Mouse (Mus musculus) hindbrain, embryonic 16.5 days (tissue): ENCODE data around the gene Gm9780. TPM values are rescaled to one million over a fixed set of nuclear protein-coding genes. Genes with fewer than 3 reads are reported as not detected.
"Not testable (repeated sequence)": the region's sequence is repeated elsewhere in the genome, so short reads cannot be mapped to it uniquely, and the experiment has no call there.

Experiments
- ATAC-seq: fragments of 200-750 bp; cut with Nextera tagmentation; 2 replicates; pipeline ENCODE4 v1.8.0; 2017; ENCODE audit warnings: moderate TSS enrichment, moderate library complexity
- H3K27ac ChIP-seq: fragments of 300-500 bp; sonication (generic); 2 replicates; pipeline ENCODE4 v1.5.1; 2014; ENCODE audit warnings: low read depth, mild to moderate bottlenecking, control low read depth, low read length, moderate library complexity
- H3K27me3 ChIP-seq: fragments of 300-500 bp; sonication (generic); replicated peaks from 2 replicates; pipeline ENCODE4 v1.6.1; 2014; ENCODE audit warnings: low read length; ENCODE audit not compliant: control insufficient read depth, insufficient read depth
- H3K36me3 ChIP-seq: fragments of 300-500 bp; sonication (generic); 2 replicates; pipeline ENCODE4 v1.6.1; 2014; ENCODE audit warnings: mild to moderate bottlenecking, low read length, moderate library complexity, mixed read lengths; ENCODE audit not compliant: control insufficient read depth, insufficient read depth
- H3K4me1 ChIP-seq: fragments of 300-500 bp; sonication (generic); 2 replicates; pipeline ENCODE4 v1.6.1; 2014; ENCODE audit warnings: low read depth, low read length; ENCODE audit not compliant: control insufficient read depth, insufficient read depth
- H3K4me2 ChIP-seq: fragments of 300-500 bp; sonication (generic); 2 replicates; pipeline ENCODE4 v1.6.1; 2014; ENCODE audit warnings: mild to moderate bottlenecking, low read length, control low read depth, moderate library complexity
- H3K4me3 ChIP-seq: fragments of 300-500 bp; sonication (generic); 2 replicates; pipeline ENCODE4 v1.5.1; 2014; ENCODE audit warnings: mild to moderate bottlenecking, low read length, control low read depth, moderate library complexity
- H3K9ac ChIP-seq: fragments of 300-500 bp; sonication (generic); 2 replicates; pipeline ENCODE4 v1.6.1; 2014; ENCODE audit warnings: low read depth, mild to moderate bottlenecking, control low read depth, low read length, moderate library complexity
- H3K9me3 ChIP-seq: fragments of 300-500 bp; sonication (generic); 2 replicates; pipeline ENCODE4 v1.6.1; 2014; ENCODE audit warnings: mild to moderate bottlenecking, low read length, moderate library complexity; ENCODE audit not compliant: control insufficient read depth
- WGBS: fragments of 180-500 bp; shearing (Covaris S2); extraction: QIAGEN DNeasy Blood & Tissue Kit; methylation state at CpG from one replicate; pipeline ENCODE4 v1.1.7; 2014; 5-methylcytosine and 5-hydroxymethylcytosine counted together
- polyA plus RNA-seq: library from polyadenylated mRNA; unstranded; fragments of >200 nt; fragmentation: Nextera tagmentation; extraction: Ambion mirVana; gene quantifications from 2 replicates; pipeline ENCODE4 v1.2.1, GENCODE M21; 2015

The Gm9780 gene
- polyA plus RNA-seq, 1 experiment from 2014 or later: 8.6 TPM

GRCm38 (mm10) chr14:26047026-26047425 is 4.5 kb upstream of the Gm9780 start:
- H3K36me3 ChIP-seq, H3K27me3 ChIP-seq, H3K4me2 ChIP-seq, H3K27ac ChIP-seq, H3K9me3 ChIP-seq, H3K4me3 ChIP-seq, H3K9ac ChIP-seq, ATAC-seq, H3K4me1 ChIP-seq: not testable (repeated sequence)
- WGBS: no CpG with 5 or more reads among the region's 8 CpGs

- H3K36me3 ChIP-seq, H3K27ac ChIP-seq, ATAC-seq, H3K27me3 ChIP-seq, H3K4me3 ChIP-seq, H3K4me2 ChIP-seq, H3K9ac ChIP-seq, H3K4me1 ChIP-seq, H3K9me3 ChIP-seq: not testable (repeated sequence)
- WGBS: no CpG with 5 or more reads among the region's 5 CpGs
Measured at GRCm38 (mm10) chr14:26045007-26045406, 2.5 kb upstream of the Gm9780 start.

DNA sequence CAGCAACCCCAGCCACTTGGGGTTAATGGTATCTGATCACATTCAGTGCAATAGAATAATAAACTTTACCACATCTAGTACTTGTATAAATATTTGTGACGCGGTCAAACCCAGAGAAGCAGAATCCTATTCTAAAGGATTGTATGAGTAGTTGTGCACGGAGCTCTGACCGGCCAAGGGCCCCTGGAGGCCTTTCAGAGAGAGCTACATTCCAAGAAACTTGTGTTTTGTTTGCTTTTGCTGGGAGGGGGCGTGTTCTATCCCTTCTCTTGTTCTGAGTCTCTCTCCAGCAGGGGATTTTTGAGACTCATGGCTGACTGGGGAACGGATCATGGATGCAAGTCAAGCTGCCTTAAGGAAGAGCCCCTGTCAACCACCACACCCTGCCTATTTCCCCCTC is 7.1 kb downstream of the Gm9780 start:
- ATAC-seq, H3K27ac ChIP-seq, H3K36me3 ChIP-seq, H3K4me3 ChIP-seq, H3K27me3 ChIP-seq, H3K4me2 ChIP-seq, H3K9me3 ChIP-seq, H3K9ac ChIP-seq, H3K4me1 ChIP-seq: not testable (repeated sequence)
- WGBS: no CpG with 5 or more reads among the region's 6 CpGs

GRCm38 (mm10) chr14:26034364-26034763 is 8.1 kb downstream of the Gm9780 start:
- ATAC-seq, H3K9me3 ChIP-seq, H3K9ac ChIP-seq, H3K4me1 ChIP-seq, H3K4me2 ChIP-seq, H3K27me3 ChIP-seq, H3K36me3 ChIP-seq, H3K27ac ChIP-seq, H3K4me3 ChIP-seq: not testable (repeated sequence)
- WGBS: no CpG with 5 or more reads among the region's 3 CpGs

- not testable (repeated sequence) for H3K9me3 ChIP-seq, H3K4me1 ChIP-seq, H3K4me2 ChIP-seq, H3K9ac ChIP-seq, H3K27me3 ChIP-seq, ATAC-seq, H3K27ac ChIP-seq, H3K4me3 ChIP-seq, H3K36me3 ChIP-seq
- WGBS: no CpG with 5 or more reads among the region's 12 CpGs
Measured at GRCm38 (mm10) chr14:26025653-26026052, 16.9 kb downstream of the Gm9780 start.

DNA sequence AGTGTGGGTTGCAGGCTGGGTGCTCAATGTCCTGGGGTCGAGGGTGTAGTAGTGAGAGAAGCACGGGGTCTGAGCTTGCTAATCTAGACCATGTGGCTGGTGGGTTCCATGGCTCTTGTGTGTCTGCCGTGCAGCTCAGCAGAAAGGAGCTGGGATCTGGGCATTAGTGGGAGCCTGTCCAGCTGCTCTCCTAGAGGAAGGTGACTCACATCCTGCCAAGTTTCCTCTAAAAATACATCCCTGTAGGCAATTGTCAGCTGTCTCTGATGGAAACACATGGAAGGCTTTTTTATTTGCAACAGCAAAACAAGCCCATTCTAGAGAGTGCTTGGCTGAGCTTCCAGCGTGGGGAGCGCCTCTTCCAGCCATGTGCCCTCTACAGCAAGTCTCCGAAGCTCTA is 19.7 kb downstream of the Gm9780 start:
- not testable (repeated sequence) for H3K4me2 ChIP-seq, H3K27ac ChIP-seq, H3K27me3 ChIP-seq, H3K9ac ChIP-seq, H3K9me3 ChIP-seq, H3K36me3 ChIP-seq, ATAC-seq, H3K4me3 ChIP-seq, H3K4me1 ChIP-seq
- no CpG with 5 or more reads among the region's 6 CpGs for WGBS

- not testable (repeated sequence) for H3K4me2 ChIP-seq, H3K4me3 ChIP-seq, H3K4me1 ChIP-seq, H3K27me3 ChIP-seq, ATAC-seq, H3K9ac ChIP-seq, H3K9me3 ChIP-seq, H3K27ac ChIP-seq, H3K36me3 ChIP-seq
- no CpG with 5 or more reads among the region's 9 CpGs for WGBS
Measured at GRCm38 (mm10) chr14:26021555-26021954, 21.0 kb downstream of the Gm9780 start.

GRCm38 (mm10) chr14:26016414-26016813 is 26.1 kb downstream of the Gm9780 start:
- not testable (repeated sequence) for H3K9ac ChIP-seq, H3K36me3 ChIP-seq, H3K4me2 ChIP-seq, ATAC-seq, H3K27me3 ChIP-seq, H3K9me3 ChIP-seq, H3K4me1 ChIP-seq, H3K27ac ChIP-seq, H3K4me3 ChIP-seq
- WGBS: no CpG with 5 or more reads among the region's 7 CpGs

DNA sequence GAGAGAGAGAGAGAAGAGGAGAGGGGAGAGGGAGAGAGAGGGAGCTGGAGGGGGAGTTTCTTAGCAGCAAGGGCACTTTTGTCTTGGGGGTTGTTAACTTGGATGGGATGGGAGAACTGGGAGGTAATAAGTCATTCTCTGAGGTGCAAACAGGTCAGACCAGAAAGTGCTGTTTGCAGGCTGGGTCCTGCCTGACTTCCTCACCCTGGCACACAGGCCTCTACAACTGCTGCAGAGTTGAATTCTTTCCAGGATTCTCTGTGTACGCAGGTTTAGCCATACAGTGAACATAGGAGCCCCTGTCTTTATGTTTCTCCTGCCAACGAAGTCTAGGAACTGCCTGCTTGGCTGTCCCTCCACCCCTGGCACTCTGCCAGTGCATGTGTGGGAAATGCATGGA is 35.0 kb downstream of the Gm9780 start:
- not testable (repeated sequence) for H3K4me2 ChIP-seq, H3K4me1 ChIP-seq, ATAC-seq, H3K9me3 ChIP-seq, H3K9ac ChIP-seq, H3K4me3 ChIP-seq, H3K36me3 ChIP-seq, H3K27me3 ChIP-seq, H3K27ac ChIP-seq
- WGBS: no CpG with 5 or more reads among the region's 2 CpGs

DNA sequence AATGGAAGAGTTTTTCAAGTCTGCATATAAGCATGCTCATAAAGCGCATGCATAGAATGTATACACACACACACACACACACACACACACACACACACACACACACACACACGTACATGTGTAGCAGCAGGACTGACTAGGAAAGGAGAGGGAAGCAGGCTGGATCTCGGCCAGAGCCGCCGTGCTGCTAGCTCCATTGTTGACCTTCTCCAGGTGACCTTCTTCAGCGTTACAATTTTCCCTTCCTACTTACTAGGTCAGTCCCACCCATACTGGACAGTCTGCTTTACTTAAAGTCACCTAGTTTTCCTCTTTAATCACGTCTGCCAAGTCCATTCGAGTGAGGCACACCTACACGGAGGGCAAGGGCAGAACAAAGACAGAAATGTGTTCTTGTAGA is 60.6 kb downstream of the Gm9780 start:
- WGBS: 52% methylated on average over 5 of the region's 9 CpGs
- H3K27ac ChIP-seq: not testable (repeated sequence)

More for the DNA sequence above, 60.6 kb downstream of the Gm9780 start:
- not testable (repeated sequence) for ATAC-seq, H3K36me3 ChIP-seq, H3K9ac ChIP-seq, H3K4me2 ChIP-seq, H3K4me3 ChIP-seq, H3K27me3 ChIP-seq, H3K4me1 ChIP-seq, H3K9me3 ChIP-seq
